Mouse (Mus musculus): ENCODE data around the gene Scfd1. TPM values are rescaled to one million over a fixed set of nuclear protein-coding genes. Genes with fewer than 3 reads are reported as not detected.

The Scfd1 gene
- polyA plus RNA-seq (2015; fragmentation: Nextera tagmentation; extraction: Ambion mirVana), result 70.8 and 74.3 TPM in 2 replicates

GRCm38 (mm10) chr12:51377003-51377887, at the start of gene Scfd1:
TSS of gene Scfd1 (plus strand) at chr12:51377510.
- Histone ChIP-seq H3K9ac (replicated peaks) (peak within 1 kb of the TSS; percentile 79), H3K4me3 (replicated peaks) (peak within 1 kb of the TSS; percentile 74), H3K4me2 (replicated peaks) (peak within 1 kb of the TSS; percentile 63), H3K27me3 (no peaks in the 10 kb centered on the region), H3K4me1 (replicated peaks) (0 out of 2 replicates have a peak, but pooled peaks cover 5% of the 10 kb centered on the region), H3K36me3 (peaks cover 11% of the 10 kb centered on the region), H3K27ac (peak within 1 kb of the TSS; percentile 85), H3K9me3 (no peaks in the 10 kb centered on the region)
- 1% methylated on average over 34 of the region's 34 CpGs for WGBS
- peak; percentile 100 for ATAC-seq

- H3K27ac ChIP-seq, result no peak overlapping the region
- WGBS, result 96% methylated on average over 1 of the region's 1 CpGs
- no peaks in the 10 kb centered on the region for H3K4me1 ChIP-seq (replicated peaks)
- H3K9ac ChIP-seq (replicated peaks), result no peak overlapping the region
- no peaks in the 10 kb centered on the region for H3K9me3 ChIP-seq
- no peaks in the 10 kb centered on the region for H3K27me3 ChIP-seq
- H3K4me3 ChIP-seq (replicated peaks), result no peak overlapping the region
- no peak overlapping the region for H3K4me2 ChIP-seq (replicated peaks)
- no peak for ATAC-seq
- H3K36me3 ChIP-seq, result no peaks in the 10 kb centered on the region
Measured at GRCm38 (mm10) chr12:51337014-51337413, 40.3 kb upstream of the Scfd1 start.

GRCm38 (mm10) chr12:51346121-51346520, 31.2 kb upstream of the Scfd1 start:
- no peaks in the 10 kb centered on the region for H3K27me3 ChIP-seq
- H3K9me3 ChIP-seq, result no peaks in the 10 kb centered on the region
- 47% methylated on average over 4 of the region's 4 CpGs for WGBS
- H3K4me2 ChIP-seq (replicated peaks), result no peak overlapping the region
- no peak overlapping the region for H3K9ac ChIP-seq (replicated peaks)
- no peak overlapping the region for H3K4me3 ChIP-seq (replicated peaks)
- no peaks in the 10 kb centered on the region for H3K36me3 ChIP-seq
- ATAC-seq, result no peak
- H3K4me1 ChIP-seq (replicated peaks), result peaks cover 26% of the 10 kb centered on the region
- H3K27ac ChIP-seq, result no peak overlapping the region

- Histone ChIP-seq H3K27me3 (no peaks in the 10 kb centered on the region), H3K27ac (peak within 1 kb of the TSS; percentile 96), H3K4me1 (replicated peaks) (peaks cover 26% of the 10 kb centered on the region), H3K36me3 (peaks cover 14% of the 10 kb centered on the region), H3K9ac (replicated peaks) (peak within 1 kb of the TSS; percentile 90), H3K4me2 (replicated peaks) (peak within 1 kb of the TSS; percentile 60), H3K9me3 (no peaks in the 10 kb centered on the region), H3K4me3 (replicated peaks) (peak within 1 kb of the TSS; percentile 81)
- WGBS, result under 1% methylated on average over 70 of the region's 70 CpGs
- ATAC-seq, result peak; percentile 98
Measured at GRCm38 (mm10) chr12:51347988-51348697, 29.2 kb upstream of the Scfd1 start, which contains the start of gene G2e3. TSS of gene G2e3 (plus strand) at chr12:51348061.

- Histone ChIP-seq H3K36me3 (peaks cover 18% of the 10 kb centered on the region), H3K27me3 (no peaks in the 10 kb centered on the region), H3K4me3 (replicated peaks) (peak overlapping the region; percentile 81), H3K4me2 (replicated peaks) (peak overlapping the region; percentile 60), H3K27ac (peak overlapping the region; percentile 96), H3K4me1 (replicated peaks) (peaks cover 26% of the 10 kb centered on the region), H3K9ac (replicated peaks) (peak overlapping the region; percentile 90), H3K9me3 (no peaks in the 10 kb centered on the region)
- peak; percentile 55 for ATAC-seq
- 1% methylated on average over 10 of the region's 10 CpGs for WGBS
Measured at GRCm38 (mm10) chr12:51348698-51348998, 28.7 kb upstream of the Scfd1 start.

GRCm38 (mm10) chr12:51355296-51355695, 22.0 kb upstream of the Scfd1 start:
- WGBS, result 85% methylated on average over 8 of the region's 8 CpGs
- Histone ChIP-seq H3K36me3 (peaks cover 67% of the 10 kb centered on the region), H3K27me3 (no peaks in the 10 kb centered on the region), H3K4me2 (replicated peaks) (no peak overlapping the region), H3K9me3 (no peaks in the 10 kb centered on the region), H3K9ac (replicated peaks) (no peak overlapping the region), H3K27ac (no peak overlapping the region), H3K4me3 (replicated peaks) (no peak overlapping the region), H3K4me1 (replicated peaks) (peaks cover 8% of the 10 kb centered on the region)
- no peak for ATAC-seq

GRCm38 (mm10) chr12:51361294-51361693, 16.0 kb upstream of the Scfd1 start:
- no peaks in the 10 kb centered on the region for H3K9me3 ChIP-seq
- H3K27ac ChIP-seq, result no peak overlapping the region
- H3K36me3 ChIP-seq, result peaks cover 73% of the 10 kb centered on the region
- no peak overlapping the region for H3K9ac ChIP-seq (replicated peaks)
- H3K4me2 ChIP-seq (replicated peaks), result no peak overlapping the region
- no peak for ATAC-seq
- H3K4me3 ChIP-seq (replicated peaks), result no peak overlapping the region
- no peaks in the 10 kb centered on the region for H3K27me3 ChIP-seq
- no peaks in the 10 kb centered on the region for H3K4me1 ChIP-seq (replicated peaks)

- peaks cover 75% of the 10 kb centered on the region for H3K36me3 ChIP-seq
- ATAC-seq, result no peak
- 90% methylated on average over 1 of the region's 1 CpGs for WGBS
Measured at GRCm38 (mm10) chr12:51362898-51363297, 14.4 kb upstream of the Scfd1 start.

GRCm38 (mm10) chr12:51368504-51368903, 8.8 kb upstream of the Scfd1 start:
- no peaks in the 10 kb centered on the region for H3K27me3 ChIP-seq
- peaks cover 61% of the 10 kb centered on the region for H3K36me3 ChIP-seq
- no peak overlapping the region for H3K4me2 ChIP-seq (replicated peaks)
- no peak overlapping the region for H3K9ac ChIP-seq (replicated peaks)
- H3K4me3 ChIP-seq (replicated peaks), result no peak overlapping the region
- H3K27ac ChIP-seq, result no peak overlapping the region
- WGBS, result 94% methylated on average over 3 of the region's 3 CpGs
- H3K9me3 ChIP-seq, result no peaks in the 10 kb centered on the region
- ATAC-seq, result no peak
- H3K4me1 ChIP-seq (replicated peaks), result no peaks in the 10 kb centered on the region

More at GRCm38 (mm10) chr12:51362898-51363297, 14.4 kb upstream of the Scfd1 start:
- H3K4me2 ChIP-seq (replicated peaks), result no peak overlapping the region
- H3K9me3 ChIP-seq, result no peaks in the 10 kb centered on the region
- no peak overlapping the region for H3K4me3 ChIP-seq (replicated peaks)
- H3K9ac ChIP-seq (replicated peaks), result no peak overlapping the region
- H3K27ac ChIP-seq, result no peak overlapping the region
- no peaks in the 10 kb centered on the region for H3K4me1 ChIP-seq (replicated peaks)
- H3K27me3 ChIP-seq, result no peaks in the 10 kb centered on the region

- Histone ChIP-seq H3K4me2 (replicated peaks) (peak overlapping the region; percentile 63), H3K9ac (replicated peaks) (peak overlapping the region; percentile 79), H3K4me1 (replicated peaks) (0 out of 2 replicates have a peak, but pooled peaks cover 5% of the 10 kb centered on the region), H3K27ac (peak overlapping the region; percentile 85), H3K36me3 (peaks cover 9% of the 10 kb centered on the region), H3K9me3 (no peaks in the 10 kb centered on the region), H3K4me3 (replicated peaks) (peak overlapping the region; percentile 74), H3K27me3 (no peaks in the 10 kb centered on the region)
- ATAC-seq, result no peak
- WGBS, result 21% methylated on average over 6 of the region's 6 CpGs
Measured at GRCm38 (mm10) chr12:51377888-51378190, 529 bp downstream of the Scfd1 start.

- H3K9ac ChIP-seq (replicated peaks), result no peak overlapping the region
- H3K36me3 ChIP-seq, result peaks cover 48% of the 10 kb centered on the region
- no peaks in the 10 kb centered on the region for H3K4me1 ChIP-seq (replicated peaks)
- H3K4me3 ChIP-seq (replicated peaks), result no peak overlapping the region
- no peaks in the 10 kb centered on the region for H3K27me3 ChIP-seq
- no peak overlapping the region for H3K27ac ChIP-seq
- no peak for ATAC-seq
- WGBS, result 96% methylated on average over 6 of the region's 6 CpGs
- no peaks in the 10 kb centered on the region for H3K9me3 ChIP-seq
- H3K4me2 ChIP-seq (replicated peaks), result no peak overlapping the region
Measured at GRCm38 (mm10) chr12:51399871-51400270, 22.6 kb downstream of the Scfd1 start.

GRCm38 (mm10) chr12:51402060-51402698, 24.9 kb downstream of the Scfd1 start:
- Histone ChIP-seq H3K9ac (replicated peaks) (no peak overlapping the region), H3K9me3 (no peaks in the 10 kb centered on the region), H3K4me1 (replicated peaks) (no peaks in the 10 kb centered on the region), H3K27ac (no peak overlapping the region), H3K36me3 (peaks cover 42% of the 10 kb centered on the region), H3K27me3 (no peaks in the 10 kb centered on the region), H3K4me2 (replicated peaks) (no peak overlapping the region), H3K4me3 (replicated peaks) (no peak overlapping the region)
- 75% methylated on average over 5 of the region's 5 CpGs for WGBS
- peak; percentile 50; the same call in 1 of the 2 replicates for ATAC-seq

All from midbrain, embryonic 13.5 days (tissue).